Mouse (Mus musculus): Measurements from ENCODE around the gene Ndufv2. TPM values are rescaled to one million over a fixed set of nuclear protein-coding genes. Genes with fewer than 3 reads are reported as not detected.
"Not testable (repeated sequence)": the region's sequence is repeated elsewhere in the genome, so short reads cannot be mapped to it uniquely, and the experiment has no call there.

Gene Ndufv2
- total RNA-seq, 2 experiments from 2014 or later = 1,218 to 1,257 TPM

DNA sequence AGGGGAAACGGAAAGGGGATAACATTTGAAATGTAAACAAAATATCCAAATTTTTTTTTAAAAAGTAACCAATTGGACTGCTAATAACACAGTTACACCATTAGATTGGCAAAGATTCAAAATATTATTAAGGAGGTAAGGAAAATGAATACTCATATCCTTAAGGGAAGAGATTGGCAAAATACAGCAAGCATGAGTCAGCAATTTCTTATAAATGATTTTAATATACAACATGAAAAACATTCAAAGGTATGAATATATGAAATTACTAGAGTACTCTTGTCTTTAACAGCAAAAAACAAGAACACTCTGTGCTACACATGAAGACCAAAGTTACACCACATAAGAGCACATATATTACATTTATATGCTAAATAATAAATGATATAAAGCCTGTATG lies 16.3 kb downstream of the Ndufv2 start:
- DNase-seq = no peak

DNA sequence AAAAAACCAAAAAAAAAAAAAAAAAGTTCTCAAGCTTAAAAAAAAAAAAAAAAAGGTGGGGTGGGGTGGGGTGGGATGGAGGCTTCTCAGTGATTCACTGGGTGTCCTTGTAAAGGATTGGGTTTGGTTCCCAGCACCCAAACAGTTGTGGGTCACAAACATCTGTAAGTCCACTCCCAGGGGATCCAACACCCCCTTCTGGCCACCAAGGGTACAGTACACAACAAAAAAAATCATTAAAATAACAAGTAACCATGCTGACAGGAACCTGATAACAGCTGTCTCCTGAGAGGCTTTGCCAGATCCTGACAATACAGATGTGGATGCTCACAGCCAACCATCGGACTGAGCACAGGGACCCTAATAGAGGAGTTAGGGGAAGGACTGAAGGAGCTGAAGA lies 16.9 kb downstream of the Ndufv2 start:
- no peak for DNase-seq

DNA sequence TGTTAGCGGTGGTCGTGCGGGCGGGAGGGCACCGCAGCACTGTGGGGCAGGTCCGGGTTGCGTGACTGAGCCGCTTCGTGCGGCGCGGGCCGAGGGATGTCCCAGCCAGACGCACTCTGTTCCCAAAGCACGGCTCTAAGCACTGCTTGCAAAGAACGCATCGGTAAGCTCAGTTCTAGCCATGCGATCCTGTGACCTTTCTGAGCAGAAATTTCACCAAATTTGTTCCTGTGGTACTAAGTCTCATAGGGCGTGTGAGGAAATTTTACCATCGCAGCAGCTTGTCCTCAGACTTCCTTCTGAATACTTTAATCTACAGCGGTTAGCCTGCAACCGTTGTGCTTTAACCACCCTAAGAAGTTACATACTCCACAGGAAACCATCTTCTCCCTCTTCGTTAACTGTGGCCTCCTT lies 23.9 kb downstream of the Ndufv2 start:
- DNase-seq = no peak

DNA sequence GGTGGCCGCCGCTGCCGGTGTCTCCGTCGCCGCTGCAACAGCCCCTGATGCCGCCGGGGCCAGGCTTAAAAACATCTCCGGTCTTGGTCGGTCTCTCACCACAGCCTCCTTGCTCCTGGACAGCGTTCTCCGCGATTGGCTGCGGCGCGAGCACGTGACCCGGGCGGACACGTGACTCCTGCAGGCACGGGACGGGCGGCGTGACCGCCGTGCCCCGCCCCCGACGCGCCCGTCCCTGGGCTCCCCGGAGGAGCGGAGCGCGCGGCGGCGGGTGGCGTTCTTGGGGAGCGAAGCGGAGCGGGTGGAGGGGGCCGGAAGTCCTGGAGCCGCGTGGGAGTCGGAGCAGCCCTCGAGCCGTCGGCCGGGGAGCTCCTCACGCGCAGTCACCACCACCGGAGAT lies 24.4 kb downstream of the Ndufv2 start, which contains the start of gene Ankrd12:
Gene Ankrd12, minus strand, starts transcription at position 156 of the 400 bp plus-strand sequence.
- peak; percentile 97 to 98 for DNase-seq

DNA sequence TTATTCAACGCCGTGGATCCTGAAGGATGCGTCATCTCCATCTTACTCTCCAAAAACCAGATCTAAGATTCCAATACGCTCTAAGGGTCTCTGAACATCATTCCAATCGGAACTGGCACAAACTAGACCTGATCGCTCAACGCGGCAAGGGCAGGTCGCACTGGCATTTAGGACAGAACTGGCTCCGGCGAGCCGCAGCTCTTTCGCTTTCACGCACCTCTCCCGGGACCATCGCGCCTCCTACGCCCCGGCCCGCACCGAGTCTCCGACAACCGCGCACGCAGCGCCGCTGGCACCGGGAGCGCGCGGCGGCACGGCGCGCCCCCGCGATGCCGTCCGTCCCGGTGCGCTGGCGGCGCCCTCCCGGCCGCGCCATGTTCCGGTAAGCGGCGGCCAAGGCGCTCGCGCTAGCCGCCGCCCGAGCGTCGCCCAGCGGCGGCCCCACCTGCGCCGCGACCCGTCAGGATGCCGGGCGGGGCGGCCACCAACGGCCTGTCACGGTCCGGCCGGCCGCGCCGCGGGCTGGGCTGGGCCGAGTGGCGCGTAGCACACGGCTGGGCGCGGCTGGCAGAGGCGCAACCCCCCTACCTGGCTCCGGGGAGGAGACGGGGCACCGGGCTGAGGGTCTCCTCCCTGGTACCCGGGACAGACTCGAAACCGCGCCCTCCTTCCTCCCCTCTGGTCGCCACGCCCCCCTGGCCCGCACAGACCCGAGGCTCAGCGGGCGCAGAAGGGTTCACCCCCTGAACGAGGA lies 25.0 kb downstream of the Ndufv2 start:
- DNase-seq = peak; percentile 45 to 57

DNA sequence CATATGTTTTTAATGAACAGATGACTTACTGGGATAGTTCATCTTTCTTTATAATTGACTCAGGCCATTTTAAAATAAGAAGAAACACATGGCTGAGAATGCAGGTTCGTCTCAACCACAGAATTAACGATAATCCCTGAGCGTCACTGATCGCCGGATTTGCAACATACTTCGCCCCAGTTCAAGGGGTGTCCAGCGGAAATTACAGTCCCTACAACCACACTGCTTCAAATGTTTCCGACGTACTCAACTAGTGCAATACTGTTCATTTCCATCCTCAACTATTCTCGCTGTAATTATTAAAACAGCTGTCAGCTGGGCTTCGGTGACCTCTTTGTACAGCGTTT lies 25.6 kb downstream of the Ndufv2 start:
- DNase-seq = peak in 1 of 2 experiments; percentile 23

DNA sequence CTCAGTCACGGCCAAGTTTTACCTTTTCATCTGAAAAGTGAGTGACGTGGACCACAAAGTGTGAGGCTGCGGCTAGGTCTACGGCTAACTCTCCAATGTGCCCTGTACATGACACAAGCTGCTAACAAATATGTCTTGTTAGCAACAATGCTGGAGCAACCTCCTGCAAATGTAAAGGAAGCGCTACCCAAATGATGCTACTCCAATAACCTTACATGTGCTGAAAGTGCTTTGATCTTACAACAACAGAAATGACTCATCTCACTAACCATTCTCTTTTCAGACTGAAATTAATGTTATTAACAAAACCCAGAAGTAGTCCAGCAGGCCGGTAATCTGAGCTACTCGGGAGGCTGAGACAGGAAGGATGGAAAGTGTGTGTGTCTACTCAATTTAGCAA lies 27.4 kb downstream of the Ndufv2 start:
- DNase-seq = no peak

DNA sequence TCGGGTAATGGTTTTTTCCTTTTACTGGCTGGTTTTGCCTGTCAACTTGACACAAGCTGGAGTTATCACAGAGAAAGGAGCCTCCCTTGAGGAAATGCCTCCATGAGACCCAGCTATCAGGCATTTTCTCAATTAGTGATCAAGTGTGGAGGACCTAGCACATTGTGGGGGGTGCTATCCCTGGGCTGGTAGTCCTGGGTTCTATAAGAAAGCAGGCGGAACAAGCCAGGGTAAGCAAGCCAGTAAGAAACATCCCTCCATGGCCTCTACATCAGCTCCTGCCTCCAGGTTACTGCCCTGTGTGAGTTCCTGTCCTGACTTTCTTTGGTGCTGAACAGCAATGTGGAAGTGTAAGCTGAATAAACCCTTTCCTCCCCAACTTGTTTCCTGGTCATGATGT lies 32.3 kb downstream of the Ndufv2 start:
- DNase-seq = not testable (repeated sequence)

DNA sequence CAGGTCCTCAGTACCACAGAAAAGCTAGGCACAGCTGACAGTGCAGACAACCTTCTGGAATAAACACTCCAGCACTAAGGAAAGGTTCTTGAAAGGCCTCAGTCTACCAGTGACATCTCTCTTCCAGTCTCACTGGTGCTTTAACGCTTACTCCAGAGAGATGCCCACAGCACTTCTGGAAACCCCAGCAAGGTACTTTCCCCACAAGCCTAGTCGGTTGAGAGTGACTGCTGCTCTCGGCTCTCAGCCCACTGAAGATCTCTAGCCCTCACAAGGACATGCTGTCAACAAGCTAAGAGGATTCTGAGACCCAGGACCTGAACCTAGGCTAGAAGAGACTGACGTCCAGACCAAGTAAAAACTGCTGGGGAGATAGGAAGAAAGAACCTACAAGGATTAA lies 36.2 kb downstream of the Ndufv2 start:
- DNase-seq = no peak

DNA sequence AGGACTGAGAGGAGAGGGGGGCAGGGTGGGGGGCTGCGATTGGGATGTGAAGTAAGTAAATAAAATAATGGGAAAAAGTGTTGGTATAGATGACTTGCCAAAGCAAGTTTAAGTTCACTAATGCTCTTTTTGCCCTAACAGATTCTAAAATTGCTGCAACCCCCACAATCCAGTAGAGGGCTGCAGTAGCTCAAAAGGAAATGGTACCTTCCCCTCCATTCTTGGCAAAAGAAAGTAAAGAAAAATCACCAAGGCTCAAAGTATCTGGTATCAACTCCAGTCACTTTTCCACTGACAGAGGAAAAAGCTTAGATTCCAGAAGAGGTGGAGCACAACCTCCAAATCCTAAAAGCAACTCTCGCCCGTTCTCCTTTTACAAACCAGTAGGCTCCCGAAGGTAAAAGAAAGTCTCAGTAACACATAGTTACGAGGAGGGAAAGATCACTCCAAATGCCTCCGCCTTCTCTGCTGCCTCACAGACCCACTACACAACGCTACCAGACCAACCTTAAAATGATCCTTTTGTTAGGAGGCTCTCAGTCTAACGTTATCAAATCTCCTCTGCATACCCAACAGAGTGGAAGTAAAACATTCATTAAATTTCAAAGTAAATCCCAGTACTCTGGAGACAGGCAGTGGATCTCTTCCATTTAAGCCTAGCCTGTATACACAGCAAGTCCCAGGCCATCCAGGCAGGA lies 40.0 kb downstream of the Ndufv2 start:
- no peak for DNase-seq

DNA sequence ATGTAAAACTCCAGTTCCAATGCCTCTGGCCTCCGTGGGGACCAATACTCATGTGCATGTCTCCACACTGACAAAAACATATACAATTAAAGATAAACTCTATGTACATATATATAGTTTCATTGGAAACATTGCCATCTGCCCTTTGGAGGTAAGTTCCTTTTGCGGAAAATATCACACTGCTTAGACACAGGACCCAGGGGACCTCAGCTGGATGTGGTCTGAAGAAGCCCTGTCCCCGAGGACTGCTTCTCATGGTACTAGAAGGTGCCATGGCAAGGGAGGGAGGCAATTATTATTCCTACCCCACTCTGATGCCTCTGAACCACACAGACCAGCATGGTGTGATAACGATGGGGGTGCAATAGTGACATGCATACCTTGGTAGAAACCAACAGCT lies 43.2 kb downstream of the Ndufv2 start:
- DNase-seq = no peak

DNA sequence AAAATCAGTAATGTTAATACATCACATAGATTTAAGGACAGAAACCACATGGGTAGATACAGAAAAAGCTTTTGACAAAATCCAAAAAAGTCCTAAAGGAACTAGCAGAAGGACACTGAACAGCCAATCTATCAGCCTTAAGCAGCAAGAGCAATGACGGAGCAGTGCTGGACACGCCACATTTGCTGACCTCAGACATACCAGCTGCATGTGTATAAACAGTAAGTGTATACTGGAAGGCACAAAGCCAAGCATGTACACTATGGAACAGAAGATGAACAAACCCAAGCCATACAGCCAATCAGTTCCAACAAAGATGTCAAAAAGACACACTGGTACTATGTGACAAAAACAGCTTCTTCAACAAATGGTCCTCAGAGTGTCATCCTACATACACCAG lies 44.2 kb downstream of the Ndufv2 start:
- DNase-seq = no peak

DNA sequence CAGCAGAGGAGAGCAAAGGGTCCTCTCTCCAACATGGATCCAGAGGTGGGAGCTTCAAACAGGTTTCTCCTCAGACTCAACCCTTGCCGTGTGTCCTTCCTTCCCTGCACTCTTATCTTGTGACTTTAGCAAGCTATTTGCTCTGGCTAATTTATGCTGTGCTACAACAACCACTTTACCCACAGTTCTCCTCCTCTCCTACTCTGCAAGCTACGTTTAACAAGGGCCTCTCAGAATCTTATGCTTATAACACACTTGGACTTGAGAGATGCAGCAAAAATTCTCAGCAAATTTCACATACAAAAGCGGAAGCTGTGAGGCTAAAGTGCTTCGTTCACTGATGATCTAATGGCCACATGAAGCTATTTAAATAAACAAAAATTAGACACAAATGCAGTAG lies 48.0 kb downstream of the Ndufv2 start:
- no peak for DNase-seq

DNA sequence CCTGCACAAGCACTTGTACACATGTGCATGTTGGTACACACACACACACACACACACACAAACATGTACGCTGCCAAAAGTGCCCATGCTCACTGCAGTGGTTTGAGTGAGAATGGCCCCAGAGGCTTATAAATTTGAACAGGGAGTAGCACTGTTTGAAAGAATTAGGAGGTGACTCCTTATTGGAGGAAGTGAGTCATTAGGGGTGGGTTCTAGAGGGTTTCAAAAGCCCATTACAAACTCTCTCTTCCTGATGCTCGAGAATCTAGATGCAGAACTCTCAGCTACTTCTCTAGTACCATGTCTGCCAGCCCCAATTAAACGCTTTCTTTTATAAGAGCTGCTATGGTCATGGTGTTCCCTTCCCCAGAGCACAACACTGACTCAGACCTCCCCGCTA lies 52.6 kb downstream of the Ndufv2 start:
- no peak for DNase-seq

DNA sequence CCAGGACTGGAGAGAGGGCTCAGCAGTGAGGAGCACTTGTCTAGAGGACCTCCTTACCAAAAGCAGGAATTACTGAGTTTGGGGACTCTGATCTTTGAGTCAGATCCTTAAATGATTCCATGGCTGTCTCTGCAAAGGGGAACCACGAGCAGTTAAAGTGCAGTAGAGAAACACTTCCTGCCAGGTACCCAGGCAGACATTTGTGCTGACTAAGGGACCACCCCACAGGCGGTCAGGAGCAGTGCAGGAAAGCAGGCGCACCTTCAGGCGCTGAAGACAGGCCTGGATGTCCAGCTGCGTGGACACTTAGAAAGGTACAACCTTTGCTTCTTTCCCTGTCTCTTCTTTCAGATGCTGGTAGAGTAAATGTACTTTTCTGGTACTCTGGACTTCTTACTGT lies 53.2 kb downstream of the Ndufv2 start:
- no peak for DNase-seq

DNA sequence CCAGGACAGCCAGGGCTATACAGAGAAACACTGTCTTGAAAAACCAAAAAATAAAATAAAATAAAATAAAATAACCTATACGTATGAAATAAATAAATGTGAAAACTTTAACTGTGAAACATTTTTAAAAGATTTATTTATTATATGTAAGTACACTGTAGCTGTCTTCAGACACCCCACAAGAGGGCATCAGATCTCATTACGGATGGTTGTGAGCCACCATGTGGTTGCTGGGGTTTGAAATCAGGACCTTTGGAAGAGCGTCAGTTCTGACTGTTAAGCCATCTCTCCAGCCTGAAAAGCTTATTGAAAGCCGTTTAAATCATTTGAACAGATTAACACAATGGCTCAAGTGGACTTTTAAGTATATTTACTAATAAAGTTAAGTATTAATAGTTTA lies 57.7 kb downstream of the Ndufv2 start:
- DNase-seq = not testable (repeated sequence)

DNA sequence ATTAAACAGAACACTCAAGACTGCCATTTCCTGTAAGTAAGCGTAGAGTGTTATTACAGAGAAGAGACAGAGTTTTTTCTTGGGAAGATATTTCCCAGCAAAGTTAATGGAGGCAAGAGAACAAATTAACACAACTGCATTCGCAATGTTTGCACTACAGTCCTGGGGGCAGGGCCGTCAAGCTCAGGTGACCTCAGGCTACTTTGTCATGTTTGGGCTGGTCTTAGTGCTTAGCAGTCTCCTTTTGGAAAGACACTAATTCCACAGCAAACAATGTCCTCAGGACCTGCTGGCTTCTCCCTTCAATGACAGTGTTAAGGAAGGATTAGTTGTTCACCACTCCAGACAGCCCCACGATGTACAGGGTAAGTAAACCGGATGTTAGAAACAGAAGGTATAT lies 60.3 kb downstream of the Ndufv2 start:
- no peak for DNase-seq

DNA sequence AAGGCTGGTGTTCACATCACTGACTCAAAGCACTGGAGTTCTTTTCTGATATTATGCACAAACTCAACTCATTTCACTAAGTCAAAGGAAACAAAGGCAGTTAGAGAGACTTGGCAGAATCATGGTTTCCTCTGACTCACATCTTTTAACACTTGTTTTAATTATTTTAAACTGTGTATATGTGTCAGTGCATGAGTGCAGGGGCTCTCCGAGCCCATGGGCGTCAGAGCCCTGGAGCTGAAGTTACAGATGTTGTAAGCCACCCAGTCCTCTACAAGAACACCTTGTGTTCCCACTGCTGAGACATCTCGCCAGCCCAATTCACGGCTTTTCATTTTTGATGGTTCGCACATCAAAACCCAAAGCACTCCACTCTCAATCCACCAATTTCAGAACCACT lies 68.1 kb downstream of the Ndufv2 start:
- DNase-seq = no peak

DNA sequence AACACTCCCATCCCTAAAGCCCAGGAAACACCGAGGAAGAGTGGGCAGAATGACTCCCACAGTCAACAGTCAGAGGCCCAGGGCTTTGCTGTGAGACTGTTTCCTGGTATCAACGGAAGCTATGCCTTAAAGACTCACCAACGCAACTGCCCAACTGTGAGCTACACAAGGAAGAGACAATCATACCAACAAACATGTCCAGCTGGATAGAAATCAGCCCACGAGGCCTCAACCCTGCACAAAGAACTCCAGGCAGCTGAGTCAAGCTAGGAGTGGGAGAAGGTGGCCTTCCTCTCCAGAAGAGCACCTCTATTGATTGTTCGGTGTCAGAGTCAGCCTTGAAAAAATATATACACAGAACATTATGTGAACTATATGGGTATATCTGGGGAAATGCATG lies 69.4 kb downstream of the Ndufv2 start:
- no peak for DNase-seq

Other genes starting within 250 kb of the Ndufv2 start
- 10 to 100 TPM; 35.3 to 36.3 TPM for gene Ralbp1, start 215.8 kb downstream of the Ndufv2 start, total RNA-seq (2021)
- 10 to 100 TPM; 74.0 to 76.9 TPM for gene Twsg1, start 150.3 kb downstream of the Ndufv2 start, total RNA-seq (2021)
- 10 to 100 TPM; 18.3 to 19.8 TPM for gene Ankrd12, start 24.5 kb downstream of the Ndufv2 start, total RNA-seq (2021)
- gene Washc1, start 10.0 kb upstream of the Ndufv2 start, total RNA-seq (2021) = 10 to 100 TPM; 22.5 to 25.0 TPM
- gene Ddx11, start 22.0 kb upstream of the Ndufv2 start, total RNA-seq (2021) = 1 to 10 TPM; 1.2 to 1.5 TPM